ENCODE assay signal across 8 mouse cellular contexts in the genomic region with DNA sequence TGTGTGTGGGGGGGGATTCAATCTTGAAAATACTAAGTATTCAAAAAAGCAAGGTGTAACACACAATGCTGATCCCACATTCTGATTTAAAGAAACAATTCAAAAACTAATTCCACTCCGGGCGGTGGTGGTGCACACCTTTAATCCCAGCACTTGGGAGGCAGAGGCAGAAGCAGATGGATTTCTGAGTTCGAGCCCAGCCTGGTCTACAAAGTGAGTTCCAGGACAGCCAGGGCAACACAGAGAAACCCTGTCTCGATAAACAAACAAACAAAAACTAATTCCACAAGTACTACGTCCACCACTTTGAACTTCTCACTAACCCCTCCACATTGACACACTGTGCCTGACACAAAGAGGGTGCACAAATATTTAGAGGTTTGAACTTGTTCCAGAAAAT. TPM values are rescaled to one million over a fixed set of nuclear protein-coding genes. Genes with fewer than 3 reads are reported as not detected.
DNase-seq lines count a peak whose midpoint lies in the region; ATAC-seq and TF ChIP-seq lines count a peak whose summit lies in the region.

No protein-coding gene starts in this region.

- no peaks in the 10 kb centered on the region for H3K9me3 ChIP-seq in forebrain, embryonic 10.5 days
- no peaks in the 10 kb centered on the region for H3K9me3 ChIP-seq in forebrain, embryonic 11.5 days (ENCODE audit: control insufficient read depth, low read length)
- no peaks in the 10 kb centered on the region for H3K9me3 ChIP-seq in kidney, postnatal 0 days (replicated peaks; ENCODE audit: low read length)
- H3K9me3 ChIP-seq in hindbrain, embryonic 16.5 days (ENCODE audit: control insufficient read depth, low read length) = no peaks in the 10 kb centered on the region
- no peaks in the 10 kb centered on the region for H3K9me3 ChIP-seq in midbrain, embryonic 16.5 days (replicated peaks; ENCODE audit: control insufficient read depth, low read length, poor library complexity, severe bottlenecking)

- H3K9ac ChIP-seq in forebrain, embryonic 11.5 days (ENCODE audit: low read length) = no peak overlapping the region
- no peak overlapping the region for H3K9ac ChIP-seq in kidney, postnatal 0 days (ENCODE audit: low read depth, low read length)
- no peak overlapping the region for H3K9ac ChIP-seq in hindbrain, embryonic 16.5 days (ENCODE audit: low read depth, low read length)
- H3K9ac ChIP-seq in midbrain, embryonic 16.5 days (ENCODE audit: low read depth, low read length) = no peak overlapping the region

- H3K4me1 ChIP-seq in forebrain, embryonic 10.5 days = peaks cover 46% of the 10 kb centered on the region
- H3K4me1 ChIP-seq in forebrain, embryonic 11.5 days (replicated peaks; ENCODE audit: control insufficient read depth, insufficient read depth, low read length) = peaks cover 13% of the 10 kb centered on the region
- H3K4me1 ChIP-seq in kidney, postnatal 0 days (replicated peaks; ENCODE audit: insufficient read depth, low read length) = peaks cover 7% of the 10 kb centered on the region
- peaks cover 22% of the 10 kb centered on the region for H3K4me1 ChIP-seq in hindbrain, embryonic 16.5 days (ENCODE audit: control insufficient read depth, insufficient read depth, low read depth, low read length)
- peaks cover 32% of the 10 kb centered on the region for H3K4me1 ChIP-seq in midbrain, embryonic 16.5 days (ENCODE audit: control insufficient read depth, insufficient read depth, low read length)

- peak overlapping the region; percentile 72; the same call in 1 of the 2 replicates for H3K4me3 ChIP-seq in forebrain, embryonic 10.5 days
- no peak overlapping the region for H3K4me3 ChIP-seq in forebrain, embryonic 11.5 days (ENCODE audit: low read depth, low read length)
- no peak overlapping the region for H3K4me3 ChIP-seq in kidney, postnatal 0 days (replicated peaks; ENCODE audit: low read depth, low read length)
- H3K4me3 ChIP-seq in hindbrain, embryonic 16.5 days (ENCODE audit: low read length) = no peak overlapping the region
- H3K4me3 ChIP-seq in midbrain, embryonic 16.5 days (ENCODE audit: low read depth, low read length) = no peak overlapping the region

- H3K27me3 ChIP-seq in forebrain, embryonic 10.5 days (ENCODE audit: poor library complexity, severe bottlenecking) = no peaks in the 10 kb centered on the region
- H3K27me3 ChIP-seq in forebrain, embryonic 11.5 days (ENCODE audit: control insufficient read depth, insufficient read depth, low read length) = no peaks in the 10 kb centered on the region
- no peaks in the 10 kb centered on the region for H3K27me3 ChIP-seq in kidney, postnatal 0 days (ENCODE audit: insufficient read depth, low read length)
- no peaks in the 10 kb centered on the region for H3K27me3 ChIP-seq in hindbrain, embryonic 16.5 days (replicated peaks; ENCODE audit: control insufficient read depth, insufficient read depth, low read length)
- no peaks in the 10 kb centered on the region for H3K27me3 ChIP-seq in midbrain, embryonic 16.5 days (ENCODE audit: control insufficient read depth, insufficient read depth, low read depth, low read length)

- no peak for TF ChIP-seq CTCF in kidney, postnatal 0 days (IDR thresholded peaks at IDR 0.05; ENCODE audit: low read depth)

- H3K27ac ChIP-seq in forebrain, embryonic 10.5 days = no peak overlapping the region
- H3K27ac ChIP-seq in forebrain, embryonic 11.5 days (ENCODE audit: low read depth, low read length) = no peak overlapping the region
- peak overlapping the region; percentile 91 for H3K27ac ChIP-seq in kidney, postnatal 0 days
- peak overlapping the region; percentile 44; the same call in 1 of the 2 replicates for H3K27ac ChIP-seq in hindbrain, embryonic 16.5 days (ENCODE audit: low read depth, low read length)
- H3K27ac ChIP-seq in midbrain, embryonic 16.5 days (ENCODE audit: low read length) = 0 out of 2 replicates have a peak overlapping the region, but pooled peaks have one; percentile 77

- no peak for DNase-seq in forebrain, embryonic 10.5 days (ENCODE audit: extremely low spot score, low spot score)
- DNase-seq in forebrain, embryonic 11.5 days (ENCODE audit: low spot score) = no peak
- DNase-seq in kidney, postnatal 0 days (ENCODE audit: low spot score) = no peak
- DNase-seq in kidney, postnatal 10 days = no peak
- DNase-seq in urinary bladder, postnatal 4 days (ENCODE audit: low spot score in 2 of 2) = no peak
- no peak for DNase-seq in right cerebral cortex, adult 18-20 months

- H3K4me2 ChIP-seq in forebrain, embryonic 11.5 days (ENCODE audit: low read depth, low read length, severe bottlenecking) = no peak overlapping the region
- peak overlapping the region; percentile 85 for H3K4me2 ChIP-seq in kidney, postnatal 0 days (ENCODE audit: low read length)
- H3K4me2 ChIP-seq in hindbrain, embryonic 16.5 days (ENCODE audit: low read length) = peak overlapping the region; percentile 92; the same call in 1 of the 2 replicates
- peak overlapping the region; percentile 88; the same call in 1 of the 2 replicates for H3K4me2 ChIP-seq in midbrain, embryonic 16.5 days (ENCODE audit: low read length)

- H3K36me3 ChIP-seq in forebrain, embryonic 10.5 days (replicated peaks) = peaks cover 34% of the 10 kb centered on the region
- no peaks in the 10 kb centered on the region for H3K36me3 ChIP-seq in forebrain, embryonic 11.5 days (ENCODE audit: control insufficient read depth, insufficient read depth, low read length)
- H3K36me3 ChIP-seq in kidney, postnatal 0 days (ENCODE audit: insufficient read depth, low read length) = peaks cover 11% of the 10 kb centered on the region
- peaks cover 6% of the 10 kb centered on the region; the same call in 1 of the 2 replicates for H3K36me3 ChIP-seq in hindbrain, embryonic 16.5 days (ENCODE audit: control insufficient read depth, insufficient read depth, low read length)
- H3K36me3 ChIP-seq in midbrain, embryonic 16.5 days (ENCODE audit: control insufficient read depth, insufficient read depth, low read length) = 0 out of 2 replicates have a peak, but pooled peaks cover 4% of the 10 kb centered on the region

- no peak for ATAC-seq in forebrain, embryonic 11.5 days (replicated peaks; ENCODE audit: low FRiP score)
- no peak for ATAC-seq in kidney, postnatal 0 days (replicated peaks; ENCODE audit: low FRiP score, low read depth)
- ATAC-seq in hindbrain, embryonic 16.5 days = no peak
- ATAC-seq in midbrain, embryonic 16.5 days = no peak

- 87% methylated on average over 5 of the region's 5 CpGs for WGBS in forebrain, embryonic 10.5 days
- 88% methylated on average over 5 of the region's 5 CpGs for WGBS in forebrain, embryonic 11.5 days
- 66% methylated on average over 5 of the region's 5 CpGs for WGBS in kidney, postnatal 0 days
- 85% methylated on average over 5 of the region's 5 CpGs for WGBS in hindbrain, embryonic 16.5 days
- WGBS in midbrain, embryonic 16.5 days = 87% methylated on average over 5 of the region's 5 CpGs

RNA-seq across cellular contexts. Expression of a gene that starts 4.7 kb away (rescaled TPM):
- polyA plus RNA-seq in forebrain, embryonic 10.5 days (2016; fragmentation: Nextera tagmentation; extraction: Ambion mirVana) = 28.3 and 31.2 TPM in 2 replicates
- polyA plus RNA-seq in forebrain, embryonic 11.5 days (2014; fragmentation: Nextera tagmentation; extraction: Ambion mirVana) = 50.1 and 51.8 TPM in 2 replicates
- polyA plus RNA-seq in kidney, postnatal 0 days (2015; fragmentation: Nextera tagmentation; extraction: Ambion mirVana) = 38.2 and 38.7 TPM in 2 replicates
- 53.1 and 55.6 TPM in 2 replicates for polyA plus RNA-seq in hindbrain, embryonic 16.5 days (2015; fragmentation: Nextera tagmentation; extraction: Ambion mirVana)
- 56.7 and 57.0 TPM in 2 replicates for polyA plus RNA-seq in midbrain, embryonic 16.5 days (2015; fragmentation: Nextera tagmentation; extraction: Ambion mirVana)

Comparison
In these comparisons a context has a peak if more than half of its experiments do, and no peak if none do; other contexts are left out.
1. H3K27ac ChIP-seq: peak in kidney, postnatal 0 days (single experiment), hindbrain, embryonic 16.5 days (single experiment) and midbrain, embryonic 16.5 days (single experiment); none in forebrain, embryonic 10.5 days (single experiment) and forebrain, embryonic 11.5 days (single experiment).